Mouse (Mus musculus): ENCODE measurements around the gene Sacm1l.

Sacm1l gene

GRCm38 (mm10) chr9:123554599-123554998 is 25.0 kb downstream of the Sacm1l start:
- no peak for DNase-seq (ENCODE audit: inconsistent age in 2 of 2, low spot score in 1 of 2)

- no peak for DNase-seq (ENCODE audit: inconsistent age in 2 of 2, low spot score in 1 of 2)
These were observed 48.0 kb downstream of the Sacm1l start for GRCm38 (mm10) chr9:123577360-123578192.

GRCm38 (mm10) chr9:123589240-123589910 is 59.8 kb downstream of the Sacm1l start:
- DNase-seq (ENCODE audit: inconsistent age in 2 of 2, low spot score in 1 of 2): no peak

- DNase-seq (ENCODE audit: inconsistent age in 2 of 2, low spot score in 1 of 2): no peak
These were observed 65.6 kb downstream of the Sacm1l start for GRCm38 (mm10) chr9:123595194-123595593.

- no peak for DNase-seq (ENCODE audit: inconsistent age in 2 of 2, low spot score in 1 of 2)
These were observed 67.4 kb downstream of the Sacm1l start for GRCm38 (mm10) chr9:123596910-123597309.

GRCm38 (mm10) chr9:123597376-123597775 is 67.8 kb downstream of the Sacm1l start:
- no peak for DNase-seq (ENCODE audit: inconsistent age in 2 of 2, low spot score in 1 of 2)

- DNase-seq (ENCODE audit: inconsistent age in 2 of 2, low spot score in 1 of 2): no peak
These were observed 72.0 kb downstream of the Sacm1l start for GRCm38 (mm10) chr9:123601529-123601928.

- DNase-seq (ENCODE audit: inconsistent age in 2 of 2, low spot score in 1 of 2): no peak
These were observed 90.9 kb downstream of the Sacm1l start for GRCm38 (mm10) chr9:123620311-123621098.

GRCm38 (mm10) chr9:123624741-123625140 is 95.2 kb downstream of the Sacm1l start:
- no peak for DNase-seq (ENCODE audit: inconsistent age in 2 of 2, low spot score in 1 of 2)

- DNase-seq (ENCODE audit: inconsistent age in 2 of 2, low spot score in 1 of 2): no peak
These were observed 96.3 kb downstream of the Sacm1l start for GRCm38 (mm10) chr9:123625821-123626220.

- no peak for DNase-seq (ENCODE audit: inconsistent age in 2 of 2, low spot score in 1 of 2)
These were observed 102.1 kb downstream of the Sacm1l start for GRCm38 (mm10) chr9:123631666-123632065.

- no peak for DNase-seq (ENCODE audit: inconsistent age in 2 of 2, low spot score in 1 of 2)
These were observed 102.7 kb downstream of the Sacm1l start, which contains the start of gene Slc6a20b for GRCm38 (mm10) chr9:123632281-123632680. Slc6a20b (minus strand) TSS chr9:123632565.

- DNase-seq (ENCODE audit: inconsistent age in 2 of 2, low spot score in 1 of 2): no peak
These were observed 103.4 kb downstream of the Sacm1l start for GRCm38 (mm10) chr9:123632993-123633392.

GRCm38 (mm10) chr9:123636771-123637170 is 107.2 kb downstream of the Sacm1l start:
- peak in 1 of 2 experiments; percentile 54 for DNase-seq (ENCODE audit: inconsistent age in 2 of 2, low spot score in 1 of 2)

GRCm38 (mm10) chr9:123638231-123638630 is 108.7 kb downstream of the Sacm1l start:
- DNase-seq (ENCODE audit: inconsistent age in 2 of 2, low spot score in 1 of 2): peak; percentile 60 to 80

- DNase-seq (ENCODE audit: inconsistent age in 2 of 2, low spot score in 1 of 2): peak; percentile 30 to 78
These were observed 109.1 kb downstream of the Sacm1l start for GRCm38 (mm10) chr9:123638668-123639089.

- DNase-seq (ENCODE audit: inconsistent age in 2 of 2, low spot score in 1 of 2): no peak
These were observed 110.5 kb downstream of the Sacm1l start for GRCm38 (mm10) chr9:123640106-123640505.
